Mouse (Mus musculus) MEL (cell line): ENCODE results near the gene Pi4ka. TPM values are rescaled to one million over a fixed set of nuclear protein-coding genes. Genes with fewer than 3 reads are reported as not detected.

Experiments used
- DNase-seq: peaks from one replicate; pipeline ENCODE4 v3.0.0; 2011; ENCODE audit warnings: low read depth, low spot score
- H3K27ac ChIP-seq: 2 replicates; pipeline ENCODE4 v1.5.1; 2012; ENCODE audit warnings: low read depth, mild to moderate bottlenecking, control low read depth, low read length, moderate library complexity; ENCODE audit not compliant: control insufficient read depth
- H3K27me3 ChIP-seq, 2 experiments: fragments of 150-350 bp in 1 of 2; sonication (generic) in 1 of 2; 2 replicates each; pipeline ENCODE4 v1.6.1; 2012; ENCODE audit warnings: low read length in 2 of 2, mild to moderate bottlenecking in 2 of 2, improper control_type of control experiment in 1 of 2, moderate library complexity in 1 of 2; ENCODE audit not compliant: insufficient read depth in 2 of 2, control insufficient read depth in 1 of 2
- H3K36me3 ChIP-seq, 2 experiments: 2 replicates each; pipeline ENCODE4 v1.6.1; 2012 to 2014; ENCODE audit warnings: low read length in 2 of 2, improper control_type of control experiment in 1 of 2, inconsistent platforms in 1 of 2, mild to moderate bottlenecking in 1 of 2; ENCODE audit not compliant: insufficient read depth in 2 of 2, control insufficient read depth in 1 of 2
- H3K4me1 ChIP-seq, 2 experiments: fragments of 150-350 bp in 1 of 2; sonication (generic) in 1 of 2; 2 replicates each; pipeline ENCODE4 v1.6.1; 2012; ENCODE audit warnings: low read length in 2 of 2, improper control_type of control experiment in 1 of 2, mild to moderate bottlenecking in 1 of 2; ENCODE audit not compliant: insufficient read depth in 2 of 2, control insufficient read depth in 1 of 2
- H3K4me3 ChIP-seq, 2 experiments: fragments of 150-350 bp in 1 of 2; sonication (generic) in 1 of 2; 2 replicates each; pipeline ENCODE4 v1.5.1; 2012; ENCODE audit warnings: low read depth in 2 of 2, low read length in 2 of 2, mild to moderate bottlenecking in 2 of 2, moderate library complexity in 2 of 2, control low read depth in 1 of 2, improper control_type of control experiment in 1 of 2; ENCODE audit not compliant: control insufficient read depth in 1 of 2, insufficient read depth in 1 of 2
- H3K79me2 ChIP-seq: 2 replicates; pipeline ENCODE4 v1.6.1; 2012; ENCODE audit warnings: mild to moderate bottlenecking, low read length, moderate library complexity; ENCODE audit not compliant: control insufficient read depth, poor library complexity, insufficient read depth
- H3K9ac ChIP-seq: 2 replicates; pipeline ENCODE4 v1.6.1; 2012; ENCODE audit warnings: low read depth, mild to moderate bottlenecking, control low read depth, low read length, moderate library complexity; ENCODE audit not compliant: control insufficient read depth, poor library complexity, severe bottlenecking
- H3K9me3 ChIP-seq: fragments of 150-350 bp; sonication (generic); replicated peaks from 2 replicates; pipeline ENCODE4 v1.6.1; 2012; ENCODE audit warnings: mild to moderate bottlenecking, low read length, improper control_type of control experiment, moderate library complexity; ENCODE audit not compliant: insufficient read depth
- CHD1 ChIP-seq: IDR thresholded peaks from 2 replicates; pipeline ENCODE4 v1.6.1; 2012; ENCODE audit warnings: low read depth, mild to moderate bottlenecking, inconsistent platforms, low read length, improper control_type of control experiment
- CHD2 ChIP-seq: IDR thresholded peaks from 2 replicates; pipeline ENCODE4 v1.6.1; 2011; ENCODE audit warnings: low read length, improper control_type of control experiment
- CTCF ChIP-seq, 3 experiments: IDR thresholded peaks in 2 of 3; conservative IDR thresholded peaks in 1 of 3; 2 replicates each; pipeline ENCODE4 v1.5.1; 2011 to 2012; ENCODE audit warnings: low read length in 3 of 3, low read depth in 2 of 3, mild to moderate bottlenecking in 2 of 3, improper control_type of control experiment in 1 of 3, inconsistent platforms in 1 of 3, mixed read lengths in 1 of 3, moderate library complexity in 1 of 3; ENCODE audit not compliant: control insufficient read depth in 1 of 3, insufficient read depth in 1 of 3, poor library complexity in 1 of 3, severe bottlenecking in 1 of 3
- ELF1 ChIP-seq: IDR thresholded peaks from 2 replicates; pipeline ENCODE4 v1.6.1; 2014; ENCODE audit warnings: low read depth, mild to moderate bottlenecking, inconsistent platforms, low read length, improper control_type of control experiment, moderate library complexity
- EP300 ChIP-seq, 2 experiments: IDR thresholded peaks; 2 replicates each; pipeline ENCODE4 v1.6.1; 2011; ENCODE audit warnings: improper control_type of control experiment in 2 of 2, low read length in 2 of 2, low read depth in 1 of 2, mild to moderate bottlenecking in 1 of 2
- JUND ChIP-seq: IDR thresholded peaks from 2 replicates; pipeline ENCODE4 v1.6.1; 2011; ENCODE audit warnings: low read depth, mild to moderate bottlenecking, improper control_type of control experiment, low read length
- KAT2A ChIP-seq: conservative IDR thresholded peaks from 2 replicates; pipeline ENCODE4 v1.6.1; 2012; ENCODE audit warnings: low read depth, low read length, improper control_type of control experiment, inconsistent platforms
- MAX ChIP-seq: IDR thresholded peaks from 2 replicates; pipeline ENCODE4 v1.6.1; 2011; ENCODE audit warnings: low read length, improper control_type of control experiment
- MXI1 ChIP-seq: IDR thresholded peaks from 2 replicates; pipeline ENCODE4 v1.6.1; 2011; ENCODE audit warnings: mild to moderate bottlenecking, low read depth, low read length, improper control_type of control experiment
- NRF1 ChIP-seq: IDR thresholded peaks from 2 replicates; pipeline ENCODE4 v1.6.1; 2014; ENCODE audit warnings: low read depth, mild to moderate bottlenecking, inconsistent platforms, low read length, improper control_type of control experiment, moderate library complexity; ENCODE audit not compliant: poor library complexity, insufficient read depth, severe bottlenecking
- POLR2A ChIP-seq, 2 experiments: IDR thresholded peaks; 2 replicates each; pipeline ENCODE4 v1.6.1; 2011 to 2012; ENCODE audit warnings: low read length in 2 of 2, mild to moderate bottlenecking in 2 of 2, control low read depth in 1 of 2, improper control_type of control experiment in 1 of 2, low read depth in 1 of 2, moderate library complexity in 1 of 2; ENCODE audit not compliant: control insufficient read depth in 1 of 2, insufficient read depth in 1 of 2, poor library complexity in 1 of 2
- SIN3A ChIP-seq: IDR thresholded peaks from 2 replicates; pipeline ENCODE4 v1.6.1; 2012; ENCODE audit warnings: low read length, improper control_type of control experiment, inconsistent platforms
- TAL1 ChIP-seq: IDR thresholded peaks from 2 replicates; pipeline ENCODE4 v1.6.1; 2012; ENCODE audit warnings: mild to moderate bottlenecking, inconsistent platforms, low read length, moderate library complexity, mixed read lengths
- UBTF ChIP-seq: IDR thresholded peaks from 2 replicates; pipeline ENCODE4 v1.6.1; 2012; ENCODE audit warnings: low read depth, mild to moderate bottlenecking, inconsistent platforms, low read length, improper control_type of control experiment, moderate library complexity, borderline replicate concordance; ENCODE audit not compliant: insufficient read depth
- USF2 ChIP-seq, 2 experiments: IDR thresholded peaks; 2 replicates each; pipeline ENCODE4 v1.6.1; 2011 to 2012; ENCODE audit warnings: improper control_type of control experiment in 2 of 2, low read length in 2 of 2, borderline replicate concordance in 1 of 2, inconsistent platforms in 1 of 2, low read depth in 1 of 2, mild to moderate bottlenecking in 1 of 2; ENCODE audit not compliant: insufficient read depth in 1 of 2
- ZKSCAN1 ChIP-seq: IDR thresholded peaks from 2 replicates; pipeline ENCODE4 v1.6.1; 2012; ENCODE audit warnings: low read depth, mild to moderate bottlenecking, inconsistent platforms, low read length, improper control_type of control experiment, moderate library complexity
- ZMIZ1 ChIP-seq: IDR thresholded peaks from 2 replicates; pipeline ENCODE4 v1.6.1; 2012; ENCODE audit warnings: low read depth, mild to moderate bottlenecking, inconsistent platforms, low read length, improper control_type of control experiment, moderate library complexity
- ZNF384 ChIP-seq: IDR thresholded peaks from 2 replicates; pipeline ENCODE4 v1.6.1; 2012; ENCODE audit warnings: low read depth, mild to moderate bottlenecking, inconsistent platforms, low read length, improper control_type of control experiment
- polyA plus RNA-seq, 2 experiments: library from polyadenylated mRNA; stranded (reverse) in 1 of 2; unstranded in 1 of 2; fragments of >175 nt in 1 of 2; fragments of >200 nt in 1 of 2; gene quantifications; 2 replicates each; pipeline versions ENCODE4 v1.2.1 to v1.2.4; 2012; ENCODE audit warnings: low replicate concordance in 2 of 2, low read depth in 1 of 2; ENCODE audit not compliant: insufficient read length in 2 of 2, insufficient read depth in 1 of 2, missing spikeins in 1 of 2
- total RNA-seq: library from RNA; depleted of rRNA; stranded (reverse); fragments of 300-350 nt; gene quantifications from 2 replicates; pipeline ENCODE4 v1.2.3, GENCODE M21; 2012

The Pi4ka gene
- total and polyA plus RNA-seq, 3 experiments: 25.0 to 286 (median 73.1) TPM

DNA sequence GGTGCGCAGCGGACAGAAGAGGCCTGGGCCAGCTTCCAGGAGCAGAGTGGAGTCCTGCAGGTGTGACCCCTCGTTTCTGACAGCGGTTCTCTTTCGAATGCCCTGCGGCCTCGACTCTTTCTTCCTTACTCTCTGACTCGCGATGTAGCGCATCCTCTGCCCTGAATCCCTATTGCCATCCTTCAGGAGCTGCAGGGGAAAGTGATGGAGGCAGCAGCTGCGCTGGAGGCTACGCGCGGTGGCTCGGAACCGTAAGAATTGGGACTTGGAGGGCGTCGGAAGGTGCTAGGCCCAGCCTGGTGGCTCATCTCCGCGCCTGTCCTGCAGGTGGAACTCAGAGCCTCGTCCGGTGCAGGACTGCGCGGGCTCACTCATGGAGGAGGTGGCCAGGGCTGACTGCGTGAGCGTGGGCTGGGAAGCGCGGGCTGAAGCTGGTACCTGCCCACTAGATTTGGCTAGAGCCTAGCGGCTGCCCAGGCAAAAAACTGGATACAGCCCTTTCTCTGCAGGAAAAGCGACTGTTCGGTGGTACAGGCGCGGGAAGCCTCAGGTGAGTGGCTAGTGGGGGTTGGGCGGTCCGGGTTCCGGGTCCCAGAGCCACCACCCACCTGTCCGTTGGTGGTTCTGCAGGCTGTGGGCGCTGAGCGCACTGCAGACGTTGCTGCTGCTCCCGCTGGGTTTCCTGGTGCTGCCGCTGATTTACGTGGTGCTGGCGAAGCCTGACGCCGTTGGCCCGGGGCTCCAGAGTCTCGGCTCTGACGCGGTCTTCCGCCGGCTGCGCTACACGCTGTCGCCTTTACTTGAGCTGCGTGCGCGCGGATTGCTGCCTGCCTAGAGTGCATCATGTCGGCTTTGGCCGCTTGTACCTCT lies 128.5 kb downstream of the Pi4ka start:
- Histone ChIP-seq H3K36me3 (no peaks in the 10 kb centered on the region), H3K4me1 (no peaks in the 10 kb centered on the region), H3K27ac (no peak overlapping the region), H3K4me3 (no peak overlapping the region), H3K9me3 (no peaks in the 10 kb centered on the region), H3K27me3 (no peaks in the 10 kb centered on the region)
- DNase-seq: no peak
- TF ChIP-seq JUND: no peak
- no peak for TF ChIP-seq NRF1
- TF ChIP-seq CHD2: no peak
- no peak for TF ChIP-seq MAX
- TF ChIP-seq CTCF (IDR thresholded peaks at IDR 0.05 in 2 of 3, conservative IDR thresholded peaks at IDR 0.05 in 1 of 3; ENCODE audit: control insufficient read depth in 1 of 3, insufficient read depth in 1 of 3, low read depth in 2 of 3, low read length in 3 of 3, poor library complexity in 1 of 3, severe bottlenecking in 1 of 3): no peak
- TF ChIP-seq SIN3A: no peak
- no peak for TF ChIP-seq ZKSCAN1
- TF ChIP-seq ZNF384: no peak
- no peak for TF ChIP-seq USF2 (IDR thresholded peaks at IDR 0.05; ENCODE audit: borderline replicate concordance in 1 of 2, insufficient read depth in 1 of 2, low read depth in 1 of 2, low read length in 2 of 2)
- no peak for TF ChIP-seq EP300 (IDR thresholded peaks at IDR 0.05; ENCODE audit: low read depth in 1 of 2, low read length in 2 of 2)
- no peak for TF ChIP-seq TAL1
- TF ChIP-seq KAT2A: no peak
- no peak for TF ChIP-seq POLR2A (IDR thresholded peaks at IDR 0.05; ENCODE audit: control insufficient read depth in 1 of 2, insufficient read depth in 1 of 2, low read depth in 1 of 2, low read length in 2 of 2, poor library complexity in 1 of 2)
- TF ChIP-seq MXI1: no peak
- no peak for TF ChIP-seq UBTF
- TF ChIP-seq CHD1: no peak
- no peak for TF ChIP-seq ZMIZ1
- TF ChIP-seq ELF1: no peak
- TF ChIP-seq, all 39 proteins: peak for 0
- Histone ChIP-seq H3K9ac (no peak overlapping the region), H3K79me2 (no peaks in the 10 kb centered on the region)
